Mouse (Mus musculus): ENCODE measurements around the gene Nup155.
"Not testable (repeated sequence)": the region's sequence is repeated elsewhere in the genome, so short reads cannot be mapped to it uniquely, and the experiment has no call there.

Nup155 gene

DNA sequence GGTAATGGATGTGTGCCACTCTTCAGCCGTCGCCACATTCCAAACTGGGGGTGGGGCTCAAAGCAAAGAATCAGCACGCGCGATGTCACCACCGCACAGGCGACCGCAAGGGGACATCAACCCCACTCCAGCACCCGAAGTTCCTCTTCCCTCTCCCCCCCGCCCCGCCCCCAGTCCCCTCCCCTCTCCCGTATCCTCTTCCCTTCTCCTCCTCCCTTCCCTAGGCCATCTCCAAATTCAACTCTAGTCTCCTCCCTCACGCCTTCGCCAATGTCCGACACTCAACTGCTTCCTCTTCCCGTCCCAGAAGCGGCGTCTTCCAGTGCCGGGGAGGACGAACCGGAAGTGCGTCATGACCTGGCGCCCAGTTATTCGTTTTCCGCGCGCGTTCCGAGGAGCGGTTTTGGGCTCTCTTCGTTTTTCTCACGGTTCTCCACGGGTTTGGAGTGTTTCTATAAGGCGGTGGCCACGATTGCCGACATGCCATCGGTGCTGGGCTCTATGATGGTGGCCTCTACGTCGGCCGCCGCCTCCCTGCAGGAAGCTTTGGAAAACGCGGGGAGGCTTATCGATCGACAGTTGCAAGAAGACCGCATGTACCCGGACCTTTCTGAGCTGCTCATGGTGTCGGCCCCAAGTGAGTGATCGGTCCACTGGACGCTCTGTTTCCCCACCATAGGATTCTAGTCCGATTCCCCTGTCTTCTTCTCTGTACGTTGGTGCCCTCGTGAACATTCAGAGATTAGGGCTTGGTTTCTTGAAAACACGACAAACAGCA lies at the start of gene Nup155:
TSS of gene Nup155 (plus strand) at position 308 of the 778 bp plus-strand sequence.
- DNase-seq = peak; percentile 92 to 94

DNA sequence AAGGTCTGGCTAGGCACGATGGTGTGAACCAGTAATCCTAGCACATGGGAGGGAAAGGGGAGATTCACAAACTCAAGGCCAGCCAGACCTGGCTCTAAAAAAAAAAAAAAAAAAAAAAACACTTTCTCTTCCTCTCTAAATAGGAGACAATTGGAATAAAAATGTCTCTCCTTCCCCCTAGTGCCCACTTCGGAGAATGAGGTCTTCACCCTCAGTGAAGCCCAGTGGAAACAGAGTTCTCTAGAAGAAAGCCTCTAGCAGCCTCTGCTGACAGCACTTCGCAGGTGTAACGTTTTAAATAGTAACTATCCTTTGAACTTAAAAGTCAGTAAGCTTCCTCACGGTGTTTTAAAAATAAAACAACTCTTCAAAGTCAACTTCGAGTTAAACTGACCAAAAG lies 43.9 kb upstream of the Nup155 start:
- DNase-seq = no peak

DNA sequence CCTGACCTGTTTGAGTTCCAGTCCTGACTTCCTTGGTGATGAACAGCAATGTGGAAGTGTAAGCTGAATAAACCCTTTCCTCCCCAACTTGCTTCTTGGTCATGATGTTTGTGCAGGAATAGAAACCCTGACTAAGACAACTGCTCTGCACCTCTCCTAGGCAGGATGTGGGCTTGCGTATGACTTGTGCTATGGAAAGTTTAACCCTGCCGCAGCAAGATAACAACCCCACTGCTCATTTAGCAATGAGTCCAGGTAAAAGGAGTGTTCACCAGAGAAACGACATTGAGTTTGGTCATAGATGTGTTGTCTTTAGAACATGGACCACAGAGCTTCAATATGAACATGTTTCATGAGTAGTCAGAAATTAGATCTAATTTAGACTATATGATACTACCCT lies 35.9 kb upstream of the Nup155 start:
- not testable (repeated sequence) for DNase-seq

- no peak for DNase-seq
These were observed 26.9 kb upstream of the Nup155 start for GRCm38 (mm10) chr15:8082139-8082538.

DNA sequence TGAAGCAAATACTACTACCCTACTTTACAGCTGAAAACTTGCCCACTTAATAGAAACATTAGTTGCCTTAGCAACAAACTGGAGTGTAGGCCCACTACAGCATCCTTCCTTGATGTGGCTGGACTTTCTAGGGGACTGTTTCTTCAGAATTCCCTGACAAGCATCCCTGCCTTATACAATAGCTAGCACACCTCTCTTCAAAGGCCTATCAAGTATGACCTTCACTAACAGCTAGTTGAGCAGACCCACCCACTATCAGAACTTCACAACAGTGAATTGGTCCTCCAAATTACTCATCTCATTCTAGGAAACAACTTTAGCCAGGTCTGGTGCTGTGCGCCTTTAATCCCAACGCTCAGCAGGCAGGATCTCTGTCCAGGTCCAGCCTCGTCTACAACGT lies 21.8 kb upstream of the Nup155 start:
- no peak for DNase-seq

DNA sequence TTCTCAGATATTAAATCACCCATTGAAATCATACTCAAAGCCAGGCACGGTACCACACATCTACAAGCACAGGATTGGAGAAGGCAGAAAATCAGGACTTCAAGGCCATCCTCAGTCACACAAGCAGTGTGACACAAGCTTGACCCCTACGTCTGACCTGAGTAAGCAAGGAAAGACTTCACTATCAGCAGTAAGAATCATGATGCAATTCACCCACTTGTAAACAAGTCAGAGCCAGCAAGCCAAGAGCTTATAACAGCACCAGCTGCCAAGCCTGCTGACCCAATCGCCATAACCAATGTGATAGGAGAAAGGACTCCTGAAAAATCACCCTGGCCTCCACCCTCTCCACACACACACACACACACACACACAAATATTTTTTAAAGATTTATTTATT lies 20.4 kb upstream of the Nup155 start:
- DNase-seq = no peak

- no peak for DNase-seq
These were observed 18.4 kb upstream of the Nup155 start for GRCm38 (mm10) chr15:8090685-8091084.

DNA sequence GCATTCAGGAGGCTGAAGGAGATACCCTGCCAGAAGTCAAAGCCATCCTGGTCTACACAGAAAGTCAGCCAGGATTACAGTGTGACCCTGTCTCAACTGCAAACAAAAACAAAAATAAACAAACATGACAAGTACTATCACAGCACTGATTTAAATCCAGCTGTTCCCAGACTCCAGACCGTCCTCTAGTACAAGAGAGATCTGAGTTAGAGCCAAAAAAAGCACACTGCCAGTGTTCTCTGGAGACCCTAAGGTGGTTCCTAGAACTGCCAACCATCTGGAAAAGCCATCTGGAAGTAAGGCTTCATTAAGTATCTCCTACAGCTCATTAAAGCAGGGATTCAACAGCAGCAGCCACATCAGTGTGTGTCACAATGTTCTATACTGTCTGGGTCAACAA lies 16.4 kb upstream of the Nup155 start:
- DNase-seq = not testable (repeated sequence)

DNA sequence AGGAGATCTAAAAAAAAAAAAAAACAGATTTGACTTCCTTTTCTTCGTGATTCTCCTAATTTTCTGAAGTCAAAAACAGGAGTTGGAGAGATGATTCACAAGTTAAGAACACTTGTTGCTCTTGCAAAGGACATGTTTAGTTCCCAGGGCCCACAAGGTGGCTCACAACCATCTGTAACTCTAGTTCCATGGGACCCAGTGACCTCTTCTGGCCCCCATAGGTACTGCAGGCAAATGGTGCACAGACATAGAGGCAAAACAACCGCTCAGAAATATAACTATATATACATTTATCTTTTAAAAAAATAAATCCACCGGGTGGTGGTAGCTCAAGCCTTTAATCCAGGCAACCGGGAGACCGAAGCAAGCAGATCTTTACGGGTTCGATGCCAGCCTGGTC lies 11.2 kb upstream of the Nup155 start:
- DNase-seq = peak; percentile 43 to 74

DNA sequence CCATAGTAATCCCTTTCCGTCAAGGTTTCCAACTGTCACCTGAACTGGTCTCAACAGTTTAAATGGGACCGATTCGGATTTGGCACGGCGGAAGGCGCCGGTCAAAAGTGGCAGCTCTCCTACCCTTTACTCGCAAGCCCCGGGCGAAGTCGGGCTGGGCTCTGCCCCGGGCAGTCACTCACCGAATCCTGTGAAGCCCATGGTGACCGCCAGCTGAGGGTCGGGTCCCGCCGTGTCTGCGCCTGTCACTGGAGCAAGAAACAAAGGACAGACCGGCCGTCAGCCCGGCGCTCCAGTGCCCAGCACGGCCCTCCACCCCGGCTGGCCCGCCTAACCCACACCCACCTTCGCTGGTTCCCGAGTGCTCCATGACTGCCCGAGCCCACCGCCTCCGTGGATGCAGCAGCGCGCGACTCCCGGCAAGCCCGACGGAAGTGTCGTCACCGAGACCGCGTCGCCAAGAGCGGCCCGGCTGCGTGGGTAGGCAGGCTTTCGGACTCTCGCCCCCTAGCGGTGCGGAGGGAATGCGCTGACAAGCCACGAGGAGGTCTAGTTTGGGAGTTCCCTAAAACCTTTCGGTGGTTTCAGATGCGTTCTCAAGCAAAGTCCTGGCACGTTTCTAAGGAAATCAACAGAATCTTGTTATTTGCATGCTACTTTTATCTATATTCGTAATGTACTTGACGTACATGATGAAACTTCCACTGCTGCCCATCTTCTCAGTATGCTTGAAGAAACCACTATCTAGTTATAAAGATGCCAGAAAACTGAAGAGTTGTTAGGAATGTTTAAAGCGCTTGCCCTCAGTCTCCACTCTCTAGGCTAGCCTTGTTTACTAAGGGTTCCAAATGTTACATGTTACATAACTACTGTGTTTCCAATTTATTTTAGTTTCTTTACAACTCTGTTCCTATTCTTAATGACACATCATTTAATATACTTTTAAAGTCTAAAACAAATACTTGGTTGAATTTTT lies 10.0 kb upstream of the Nup155 start, which contains the start of gene Wdr70:
TSS of gene Wdr70 (minus strand) at position 436 of the 976 bp plus-strand sequence.
- DNase-seq = peak; percentile 96 to 98

DNA sequence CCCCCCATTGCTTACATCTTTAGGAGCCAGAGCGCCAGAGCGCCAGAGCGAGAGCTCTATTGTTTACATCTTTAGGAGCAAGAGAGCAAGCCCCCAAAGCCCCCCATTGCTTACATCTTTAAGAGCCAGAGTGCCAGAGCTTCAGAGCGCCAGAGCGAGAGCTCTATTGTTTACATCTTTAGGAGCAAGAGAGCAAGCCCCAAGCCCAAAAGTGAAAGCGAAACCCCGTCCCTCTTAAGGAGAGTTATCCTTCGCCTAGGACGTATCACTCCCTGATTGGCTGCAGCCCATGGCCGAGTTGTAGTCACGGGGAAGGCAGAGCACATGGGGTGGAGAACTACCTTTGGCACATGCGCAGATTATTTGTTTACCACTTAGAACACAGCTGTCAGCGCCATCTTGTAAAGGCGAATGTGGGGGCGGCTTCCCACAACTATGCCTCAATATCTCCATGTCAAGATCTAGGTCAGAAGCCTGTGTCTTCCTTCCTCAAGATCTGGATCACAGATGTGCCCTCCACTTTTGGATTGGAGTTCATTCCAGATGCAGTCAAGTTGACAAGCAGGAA lies 7.0 kb upstream of the Nup155 start:
- not testable (repeated sequence) for DNase-seq

DNA sequence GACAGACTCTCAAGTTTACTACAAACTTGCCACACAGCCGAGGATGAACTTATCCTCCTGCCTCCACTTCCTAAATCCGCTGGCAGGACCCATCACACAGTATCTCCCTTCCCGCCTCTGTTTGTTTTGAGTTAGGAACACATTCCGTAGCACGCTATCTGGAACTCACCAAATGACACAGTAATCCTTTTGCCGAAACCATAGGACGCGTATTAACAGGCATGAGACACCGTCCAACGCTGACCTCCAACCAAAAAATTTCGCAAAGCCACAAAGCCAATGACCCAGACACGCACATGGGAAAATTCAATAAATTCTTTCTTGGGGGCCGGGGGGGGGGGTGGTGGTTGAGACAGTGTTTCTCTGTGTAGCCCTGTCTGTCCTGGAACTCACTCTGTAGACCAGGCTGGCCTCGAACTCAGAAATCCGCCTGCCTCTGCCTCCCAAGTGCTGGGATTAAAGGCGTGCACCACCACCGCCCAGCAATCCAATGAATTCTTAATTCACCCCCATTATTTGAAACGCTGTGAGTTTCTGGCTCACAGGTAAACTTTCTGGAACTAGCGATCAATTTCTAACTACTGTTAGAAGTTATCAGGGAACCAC lies 610 bp upstream of the Nup155 start:
- DNase-seq = no peak

- no peak for DNase-seq
These were observed 709 bp downstream of the Nup155 start for GRCm38 (mm10) chr15:8109782-8110181.

GRCm38 (mm10) chr15:8129281-8129680 lies 20.2 kb downstream of the Nup155 start:
- DNase-seq = no peak

- no peak for DNase-seq
These were observed 22.2 kb downstream of the Nup155 start for GRCm38 (mm10) chr15:8131268-8131667.

- DNase-seq = no peak
These were observed 22.7 kb downstream of the Nup155 start for GRCm38 (mm10) chr15:8131761-8132160.

GRCm38 (mm10) chr15:8135606-8136005 lies 26.5 kb downstream of the Nup155 start:
- DNase-seq = no peak

DNA sequence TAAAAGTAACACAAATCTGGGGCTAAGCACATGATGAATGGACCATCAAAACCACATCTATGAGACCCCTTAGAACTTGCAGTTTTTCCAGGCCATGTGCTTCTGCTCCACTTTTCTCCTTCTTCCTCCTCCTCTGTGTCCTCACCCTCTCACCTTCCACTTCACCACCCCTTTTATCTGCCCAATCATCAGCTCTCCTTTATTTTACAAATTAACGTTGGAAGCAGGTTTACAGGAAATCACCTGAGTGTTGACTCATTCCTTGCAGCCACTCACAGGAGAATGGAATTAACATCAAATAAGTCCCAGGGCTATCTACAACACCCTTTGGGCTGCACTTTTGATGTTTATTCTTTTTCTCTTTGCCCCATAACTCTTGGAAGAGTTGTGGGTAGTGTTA lies 52.8 kb downstream of the Nup155 start:
- DNase-seq = no peak

- DNase-seq = peak; percentile 95
These were observed 59.7 kb downstream of the Nup155 start, which contains the start of gene Cplane1 for GRCm38 (mm10) chr15:8168591-8169265. Gene Cplane1 (plus strand): TSS chr15:8169106.

DNA sequence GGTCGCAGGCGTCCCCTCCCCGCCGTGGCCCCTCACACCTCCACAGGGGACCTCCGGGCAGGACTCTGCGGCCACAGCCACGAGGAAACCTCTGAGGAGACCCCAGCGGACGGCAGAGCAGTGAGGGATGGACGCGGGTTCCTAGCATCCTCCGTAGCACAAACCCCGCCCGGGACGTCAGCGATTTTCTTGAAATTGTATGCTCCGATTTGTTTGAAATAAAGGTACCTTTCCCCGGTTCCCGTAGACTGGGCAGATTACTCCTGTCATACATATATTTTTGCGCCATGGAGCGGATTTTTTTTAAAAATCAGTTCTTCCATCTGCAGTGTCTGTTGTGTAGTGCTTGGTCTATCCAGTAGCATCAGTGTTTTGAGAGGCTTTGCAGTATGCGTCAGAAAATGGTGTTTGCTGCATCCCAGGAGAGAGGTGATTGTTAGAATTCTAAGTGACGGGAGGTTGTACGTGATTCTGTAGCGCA lies 60.2 kb downstream of the Nup155 start:
- no peak for DNase-seq

- DNase-seq = no peak
These were observed 80.5 kb downstream of the Nup155 start for GRCm38 (mm10) chr15:8189563-8189962.

DNA sequence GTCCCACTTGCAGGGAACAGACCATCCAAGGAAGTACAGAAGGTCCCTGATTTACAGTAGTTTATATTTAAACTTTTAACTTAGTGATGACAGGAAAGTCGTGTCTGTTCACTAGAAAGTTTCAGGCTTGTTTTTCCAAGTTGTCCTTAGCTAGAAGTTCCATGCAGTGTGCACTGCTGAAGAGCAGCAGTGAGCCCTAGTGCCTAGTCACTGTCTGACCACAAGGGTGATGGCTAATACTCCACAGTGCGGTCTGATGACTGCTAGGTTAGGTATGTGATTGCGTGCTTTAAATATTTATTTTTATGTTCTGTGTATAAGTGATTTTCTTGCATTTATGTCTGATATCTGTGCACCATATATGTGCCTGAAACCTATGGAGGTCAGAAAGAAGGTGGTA lies 81.4 kb downstream of the Nup155 start:
- no peak for DNase-seq
